Mouse (Mus musculus): ENCODE measurements around the gene Klf5.

The Klf5 gene

DNA sequence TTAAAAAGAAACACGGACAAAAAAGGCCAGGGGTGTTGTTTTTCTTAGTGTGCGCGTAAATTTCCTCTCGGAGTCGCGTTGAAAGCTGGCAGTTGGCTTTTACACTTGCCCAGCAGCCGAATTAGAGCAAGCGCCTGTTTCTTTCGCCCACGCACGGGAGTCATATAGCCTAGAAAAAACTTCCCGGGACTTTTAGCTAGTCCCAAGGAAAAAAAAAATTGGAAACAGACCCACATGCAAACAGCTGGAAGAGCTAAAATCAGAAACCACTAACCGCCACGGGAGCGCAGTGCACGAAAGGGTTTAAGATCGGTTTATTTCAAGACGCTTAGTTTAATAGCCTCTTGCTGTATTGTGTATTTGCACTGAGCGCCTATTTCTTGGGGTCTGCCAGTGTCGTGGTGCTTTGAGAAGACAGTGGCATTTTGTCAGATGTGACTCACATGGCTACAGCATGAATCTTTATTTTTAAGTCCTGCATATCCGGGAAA, 1.3 kb downstream of the Klf5 start:
- peak overlapping the region; percentile 99 for H3K4me3 ChIP-seq (replicated peaks; ENCODE audit: low read length)
- H3K9me3 ChIP-seq (ENCODE audit: low read length) = no peaks in the 10 kb centered on the region
- H3K27me3 ChIP-seq (ENCODE audit: insufficient read depth, low read length) = no peaks in the 10 kb centered on the region
- peaks cover 53% of the 10 kb centered on the region for H3K36me3 ChIP-seq (ENCODE audit: insufficient read depth, low read length)
- TF ChIP-seq NANOG (IDR thresholded peaks at IDR 0.05; ENCODE audit: borderline replicate concordance, low read length) (no peak), CTCF (conservative IDR thresholded peaks at IDR 0.05; ENCODE audit: low read length) (no peak), POU5F1 (IDR thresholded peaks at IDR 0.05; ENCODE audit: borderline replicate concordance, low read length) (no peak)
- H3K4me1 ChIP-seq (replicated peaks; ENCODE audit: low read depth, low read length) = peaks cover 67% of the 10 kb centered on the region

DNA sequence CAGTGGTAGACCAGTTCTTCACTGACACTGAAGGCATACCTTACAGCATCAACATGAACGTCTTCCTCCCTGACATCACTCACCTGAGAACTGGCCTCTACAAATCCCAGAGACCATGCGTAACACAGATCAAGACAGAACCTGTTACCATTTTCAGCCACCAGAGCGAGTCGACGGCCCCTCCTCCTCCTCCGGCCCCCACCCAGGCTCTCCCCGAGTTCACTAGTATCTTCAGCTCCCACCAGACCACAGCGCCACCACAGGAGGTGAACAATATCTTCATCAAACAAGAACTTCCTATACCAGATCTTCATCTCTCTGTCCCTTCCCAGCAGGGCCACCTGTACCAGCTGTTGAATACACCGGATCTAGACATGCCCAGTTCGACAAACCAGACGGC, 3.0 kb downstream of the Klf5 start:
- no peaks in the 10 kb centered on the region for H3K9me3 ChIP-seq (ENCODE audit: low read length)
- H3K4me3 ChIP-seq (replicated peaks; ENCODE audit: low read length) = peak overlapping the region; percentile 99
- peaks cover 69% of the 10 kb centered on the region for H3K4me1 ChIP-seq (replicated peaks; ENCODE audit: low read depth, low read length)
- H3K36me3 ChIP-seq (ENCODE audit: insufficient read depth, low read length) = peaks cover 70% of the 10 kb centered on the region
- no peaks in the 10 kb centered on the region for H3K27me3 ChIP-seq (ENCODE audit: insufficient read depth, low read length)
- no peak; the same call in 1 of the 2 replicates for TF ChIP-seq CTCF (conservative IDR thresholded peaks at IDR 0.05; ENCODE audit: low read length)
- no peak for TF ChIP-seq POU5F1 (IDR thresholded peaks at IDR 0.05; ENCODE audit: borderline replicate concordance, low read length)
- TF ChIP-seq NANOG (IDR thresholded peaks at IDR 0.05; ENCODE audit: borderline replicate concordance, low read length) = no peak

DNA sequence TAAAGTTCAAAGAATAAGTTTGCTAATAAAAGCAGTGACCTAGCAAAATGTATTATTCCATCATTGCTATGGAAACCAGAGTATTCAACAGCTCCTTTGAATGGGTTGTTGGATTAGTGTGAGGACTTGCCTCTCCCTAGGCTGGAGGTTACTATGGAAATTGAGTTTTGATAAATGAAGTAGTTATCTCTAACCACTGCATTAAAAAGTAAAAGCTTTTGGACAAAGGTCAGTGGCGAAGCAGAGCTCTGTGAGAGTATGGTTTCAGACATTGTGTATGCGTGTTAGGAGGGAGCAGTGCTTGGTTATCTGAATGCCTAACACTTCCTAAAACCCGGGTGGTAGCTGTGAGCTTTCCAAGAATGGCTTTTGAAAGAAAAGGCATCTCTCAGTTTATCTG, 5.9 kb downstream of the Klf5 start:
- H3K4me1 ChIP-seq (replicated peaks; ENCODE audit: low read depth, low read length) = peaks cover 88% of the 10 kb centered on the region
- peaks cover 99% of the 10 kb centered on the region for H3K36me3 ChIP-seq (ENCODE audit: insufficient read depth, low read length)
- no peak overlapping the region for H3K4me3 ChIP-seq (replicated peaks; ENCODE audit: low read length)
- no peaks in the 10 kb centered on the region for H3K9me3 ChIP-seq (ENCODE audit: low read length)
- TF ChIP-seq POU5F1 (IDR thresholded peaks at IDR 0.05; ENCODE audit: borderline replicate concordance, low read length) = no peak
- no peak for TF ChIP-seq NANOG (IDR thresholded peaks at IDR 0.05; ENCODE audit: borderline replicate concordance, low read length)
- TF ChIP-seq CTCF (conservative IDR thresholded peaks at IDR 0.05; ENCODE audit: low read length) = no peak
- H3K27me3 ChIP-seq (ENCODE audit: insufficient read depth, low read length) = no peaks in the 10 kb centered on the region

DNA sequence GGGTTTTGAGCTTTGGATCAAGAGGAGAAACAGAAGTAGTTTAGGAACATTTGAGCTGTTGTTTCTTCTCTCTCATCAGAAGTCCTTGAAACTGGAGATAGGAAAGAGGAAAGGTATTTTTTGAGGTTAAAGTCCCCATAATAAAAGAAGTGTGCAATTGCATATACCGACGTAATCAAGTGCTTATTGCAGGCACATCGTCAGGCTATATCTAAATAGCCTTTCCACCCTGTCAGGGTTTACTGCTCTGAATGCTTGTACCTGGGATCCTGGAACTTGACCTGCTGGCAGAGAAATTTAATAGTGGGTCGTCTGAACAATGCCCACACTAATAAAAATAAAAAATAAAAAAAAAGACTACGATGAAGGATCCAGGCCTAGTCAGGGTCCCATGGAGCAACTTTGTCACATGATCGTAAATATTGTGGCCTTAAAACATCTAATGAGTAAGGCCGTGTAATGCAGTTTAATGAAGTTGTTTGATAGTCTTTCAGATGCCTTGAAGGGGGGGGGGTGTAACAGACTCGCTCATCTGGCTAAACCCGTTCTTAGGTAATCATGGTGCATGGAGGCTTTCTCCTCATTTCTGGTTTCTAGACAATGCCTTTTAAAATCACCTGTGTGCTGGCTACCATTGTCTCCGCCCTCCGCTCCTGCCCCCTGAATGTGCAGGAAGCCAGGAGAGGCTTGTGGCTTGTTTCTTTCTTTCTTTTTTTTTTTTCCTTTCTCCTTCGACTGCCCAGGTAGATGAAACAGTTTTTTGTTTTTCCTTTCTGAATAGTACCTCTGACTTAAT, 6.7 kb downstream of the Klf5 start:
- Histone ChIP-seq H3K36me3 (ENCODE audit: insufficient read depth, low read length) (peaks cover 99% of the 10 kb centered on the region), H3K4me3 (replicated peaks; ENCODE audit: low read length) (0 out of 2 replicates have a peak overlapping the region, but pooled peaks have one; percentile 8), H3K27me3 (ENCODE audit: insufficient read depth, low read length) (no peaks in the 10 kb centered on the region), H3K9me3 (ENCODE audit: low read length) (no peaks in the 10 kb centered on the region), H3K4me1 (replicated peaks; ENCODE audit: low read depth, low read length) (peaks cover 96% of the 10 kb centered on the region)
- TF ChIP-seq CTCF (conservative IDR thresholded peaks at IDR 0.05; ENCODE audit: low read length) (no peak), POU5F1 (IDR thresholded peaks at IDR 0.05; ENCODE audit: borderline replicate concordance, low read length) (no peak), NANOG (IDR thresholded peaks at IDR 0.05; ENCODE audit: borderline replicate concordance, low read length) (no peak)

DNA sequence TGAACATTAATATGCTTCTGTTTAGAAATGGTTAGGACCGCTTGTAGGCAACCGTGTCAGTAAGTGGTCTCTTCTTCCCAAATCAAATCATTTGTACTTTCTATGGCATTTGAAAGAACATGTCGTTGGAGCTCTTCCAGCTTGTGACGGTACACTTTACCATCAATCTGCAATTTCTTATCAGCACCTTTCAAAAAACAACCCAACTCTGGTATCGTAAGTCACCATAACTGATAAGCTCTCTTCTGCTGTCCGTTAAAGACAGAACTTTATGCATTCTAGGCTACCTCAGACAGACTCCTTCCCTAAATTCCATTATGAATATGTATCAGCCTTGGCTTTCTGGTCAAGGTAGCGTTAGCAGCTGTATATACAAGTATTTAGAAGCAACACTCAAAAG, 7.9 kb downstream of the Klf5 start:
- Histone ChIP-seq H3K4me3 (replicated peaks; ENCODE audit: low read length) (no peak overlapping the region), H3K36me3 (ENCODE audit: insufficient read depth, low read length) (peaks cover 100% of the 10 kb centered on the region), H3K27me3 (ENCODE audit: insufficient read depth, low read length) (no peaks in the 10 kb centered on the region), H3K4me1 (replicated peaks; ENCODE audit: low read depth, low read length) (peaks cover 100% of the 10 kb centered on the region), H3K9me3 (ENCODE audit: low read length) (no peaks in the 10 kb centered on the region)
- TF ChIP-seq POU5F1 (IDR thresholded peaks at IDR 0.05; ENCODE audit: borderline replicate concordance, low read length) (no peak), CTCF (conservative IDR thresholded peaks at IDR 0.05; ENCODE audit: low read length) (no peak), NANOG (IDR thresholded peaks at IDR 0.05; ENCODE audit: borderline replicate concordance, low read length) (no peak)

DNA sequence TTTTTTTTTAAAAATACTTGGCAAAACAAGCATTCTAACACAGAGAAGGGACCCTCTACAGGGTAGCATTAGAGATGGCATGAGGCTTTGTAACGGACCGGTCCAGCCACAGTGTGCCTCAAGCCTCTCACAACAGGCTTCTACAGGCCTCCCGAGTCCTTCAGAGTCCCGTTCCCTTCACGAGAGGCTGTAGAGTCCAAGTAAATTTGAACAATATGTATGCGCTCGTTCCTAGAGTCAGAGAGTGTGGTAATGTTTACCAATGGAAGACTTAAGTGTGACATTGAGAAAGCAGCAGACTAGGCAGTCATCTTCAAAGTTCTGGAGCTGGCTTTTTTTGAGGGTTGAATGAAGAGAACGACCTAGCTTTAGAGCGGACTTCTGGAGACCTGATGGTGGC, 11.1 kb downstream of the Klf5 start:
- TF ChIP-seq POU5F1 (IDR thresholded peaks at IDR 0.05; ENCODE audit: borderline replicate concordance, low read length) = no peak
- Histone ChIP-seq H3K36me3 (ENCODE audit: insufficient read depth, low read length) (peaks cover 99% of the 10 kb centered on the region), H3K4me1 (replicated peaks; ENCODE audit: low read depth, low read length) (peaks cover 96% of the 10 kb centered on the region), H3K4me3 (replicated peaks; ENCODE audit: low read length) (peak overlapping the region; percentile 45; the same call in 1 of the 2 replicates), H3K9me3 (ENCODE audit: low read length) (no peaks in the 10 kb centered on the region), H3K27me3 (ENCODE audit: insufficient read depth, low read length) (no peaks in the 10 kb centered on the region)

DNA sequence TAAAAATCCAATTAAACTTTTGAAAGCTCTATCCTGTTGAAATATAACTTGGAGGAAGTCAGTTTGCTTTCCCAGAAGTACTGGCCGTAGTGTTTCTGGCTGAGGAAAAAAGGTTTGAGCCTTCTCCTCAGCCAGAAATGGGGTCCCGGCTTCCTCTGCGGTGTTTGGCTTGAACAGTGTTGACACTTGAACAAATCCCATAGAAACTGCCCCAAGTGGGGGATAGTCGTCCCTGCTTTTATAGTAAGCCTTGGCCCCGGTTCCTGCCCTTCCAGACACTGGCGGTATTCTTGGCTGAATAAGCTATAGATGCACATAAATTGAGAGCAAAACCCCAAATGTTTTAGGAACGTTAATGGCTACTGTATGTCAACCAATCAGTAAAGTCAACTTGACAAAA, 11.9 kb downstream of the Klf5 start:
- Histone ChIP-seq H3K36me3 (ENCODE audit: insufficient read depth, low read length) (peaks cover 99% of the 10 kb centered on the region), H3K9me3 (ENCODE audit: low read length) (no peaks in the 10 kb centered on the region), H3K4me1 (replicated peaks; ENCODE audit: low read depth, low read length) (peaks cover 96% of the 10 kb centered on the region), H3K4me3 (replicated peaks; ENCODE audit: low read length) (peak overlapping the region; percentile 45), H3K27me3 (ENCODE audit: insufficient read depth, low read length) (no peaks in the 10 kb centered on the region)
- TF ChIP-seq NANOG (IDR thresholded peaks at IDR 0.05; ENCODE audit: borderline replicate concordance, low read length) (no peak), POU5F1 (IDR thresholded peaks at IDR 0.05; ENCODE audit: borderline replicate concordance, low read length) (no peak), CTCF (conservative IDR thresholded peaks at IDR 0.05; ENCODE audit: low read length) (no peak)

DNA sequence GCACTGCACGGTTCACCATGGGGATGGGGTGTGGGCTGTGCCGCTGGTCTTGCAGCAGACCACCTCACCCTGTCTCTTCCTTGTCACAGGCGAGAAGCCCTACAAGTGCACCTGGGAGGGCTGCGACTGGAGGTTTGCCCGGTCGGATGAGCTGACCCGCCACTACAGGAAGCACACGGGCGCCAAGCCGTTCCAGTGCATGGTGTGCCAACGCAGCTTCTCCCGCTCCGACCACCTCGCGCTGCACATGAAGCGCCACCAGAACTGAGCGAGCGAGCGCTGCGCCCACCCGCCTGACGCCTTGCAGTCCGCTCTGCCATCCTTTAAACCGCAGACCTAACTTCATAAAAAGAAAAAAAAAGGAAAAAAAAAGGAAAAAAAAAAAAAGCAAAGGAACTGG, 14.6 kb downstream of the Klf5 start:
- peak overlapping the region; percentile 62 for H3K4me3 ChIP-seq (replicated peaks; ENCODE audit: low read length)
- no peaks in the 10 kb centered on the region for H3K9me3 ChIP-seq (ENCODE audit: low read length)
- TF ChIP-seq CTCF (conservative IDR thresholded peaks at IDR 0.05; ENCODE audit: low read length) = no peak
- TF ChIP-seq NANOG (IDR thresholded peaks at IDR 0.05; ENCODE audit: borderline replicate concordance, low read length) = no peak
- no peak for TF ChIP-seq POU5F1 (IDR thresholded peaks at IDR 0.05; ENCODE audit: borderline replicate concordance, low read length)
- H3K27me3 ChIP-seq (ENCODE audit: insufficient read depth, low read length) = no peaks in the 10 kb centered on the region
- H3K36me3 ChIP-seq (ENCODE audit: insufficient read depth, low read length) = peaks cover 81% of the 10 kb centered on the region
- H3K4me1 ChIP-seq (replicated peaks; ENCODE audit: low read depth, low read length) = peaks cover 90% of the 10 kb centered on the region

Measured in E14TG2a.4 (cell line).